Mouse (Mus musculus): ENCODE results near the gene Gm2075. TPM values are rescaled to one million over a fixed set of nuclear protein-coding genes. Genes with fewer than 3 reads are reported as not detected.

Gene Gm2075
- not detected for polyA plus RNA-seq (2015; fragmentation: Illumina TruSeq; extraction: RNeasy Lipid Tissue Mini Kit (QIAGEN cat#74804); ENCODE audit: insufficient read depth, low read depth, low replicate concordance)

GRCm38 (mm10) chr12:88011548-88011947 lies at the start of gene Gm2075:
TSS of gene Gm2075 (plus strand) at chr12:88011848.

GRCm38 (mm10) chr12:88018671-88019070 lies 7.0 kb downstream of the Gm2075 start, which contains the start of gene Gm6803:
TSS of gene Gm6803 (minus strand) at chr12:88018771.

GRCm38 (mm10) chr12:88026704-88027103 lies 15.1 kb downstream of the Gm2075 start, which contains the start of gene Gm2056:
TSS of gene Gm2056 (plus strand) at chr12:88027004.

Other genes with a start within 250 kb of the Gm2075 start
- gene Gm21319, start 236.1 kb upstream of the Gm2075 start, polyA plus RNA-seq (2015; fragmentation: Illumina TruSeq; extraction: RNeasy Lipid Tissue Mini Kit (QIAGEN cat#74804); ENCODE audit: insufficient read depth, low read depth, low replicate concordance) = not detected
- not detected for gene Gm21936, start 216.3 kb upstream of the Gm2075 start, polyA plus RNA-seq (2015; fragmentation: Illumina TruSeq; extraction: RNeasy Lipid Tissue Mini Kit (QIAGEN cat#74804); ENCODE audit: insufficient read depth, low read depth, low replicate concordance)
- gene BB287469, start 195.3 kb upstream of the Gm2075 start, polyA plus RNA-seq (2015; fragmentation: Illumina TruSeq; extraction: RNeasy Lipid Tissue Mini Kit (QIAGEN cat#74804); ENCODE audit: insufficient read depth, low read depth, low replicate concordance) = not detected
- gene Gm2001, start 169.5 kb upstream of the Gm2075 start, polyA plus RNA-seq (2015; fragmentation: Illumina TruSeq; extraction: RNeasy Lipid Tissue Mini Kit (QIAGEN cat#74804); ENCODE audit: insufficient read depth, low read depth, low replicate concordance) = not detected
- not detected for gene Gm2016, start 137.8 kb upstream of the Gm2075 start, polyA plus RNA-seq (2015; fragmentation: Illumina TruSeq; extraction: RNeasy Lipid Tissue Mini Kit (QIAGEN cat#74804); ENCODE audit: insufficient read depth, low read depth, low replicate concordance)
- gene Gm2022, start 116.5 kb upstream of the Gm2075 start, polyA plus RNA-seq (2015; fragmentation: Illumina TruSeq; extraction: RNeasy Lipid Tissue Mini Kit (QIAGEN cat#74804); ENCODE audit: insufficient read depth, low read depth, low replicate concordance) = not detected
- gene Gm2035, start 92.0 kb upstream of the Gm2075 start, polyA plus RNA-seq (2015; fragmentation: Illumina TruSeq; extraction: RNeasy Lipid Tissue Mini Kit (QIAGEN cat#74804); ENCODE audit: insufficient read depth, low read depth, low replicate concordance) = not detected
- not detected for gene Gm2042, start 57.8 kb upstream of the Gm2075 start, polyA plus RNA-seq (2015; fragmentation: Illumina TruSeq; extraction: RNeasy Lipid Tissue Mini Kit (QIAGEN cat#74804); ENCODE audit: insufficient read depth, low read depth, low replicate concordance)
- gene Gm6803, start 6.9 kb downstream of the Gm2075 start, polyA plus RNA-seq (2015; fragmentation: Illumina TruSeq; extraction: RNeasy Lipid Tissue Mini Kit (QIAGEN cat#74804); ENCODE audit: insufficient read depth, low read depth, low replicate concordance) = not detected
- gene Gm2056, start 15.2 kb downstream of the Gm2075 start, polyA plus RNA-seq (2015; fragmentation: Illumina TruSeq; extraction: RNeasy Lipid Tissue Mini Kit (QIAGEN cat#74804); ENCODE audit: insufficient read depth, low read depth, low replicate concordance) = not detected
- not detected for gene Gm16368, start 71.8 kb downstream of the Gm2075 start, polyA plus RNA-seq (2015; fragmentation: Illumina TruSeq; extraction: RNeasy Lipid Tissue Mini Kit (QIAGEN cat#74804); ENCODE audit: insufficient read depth, low read depth, low replicate concordance)
- not detected for gene Gm10436, start 170.3 kb downstream of the Gm2075 start, polyA plus RNA-seq (2015; fragmentation: Illumina TruSeq; extraction: RNeasy Lipid Tissue Mini Kit (QIAGEN cat#74804); ENCODE audit: insufficient read depth, low read depth, low replicate concordance)
- gene Gm8332, start 238.3 kb downstream of the Gm2075 start, polyA plus RNA-seq (2015; fragmentation: Illumina TruSeq; extraction: RNeasy Lipid Tissue Mini Kit (QIAGEN cat#74804); ENCODE audit: insufficient read depth, low read depth, low replicate concordance) = not detected

All from pancreas, adult 10 weeks (tissue).